Mouse (Mus musculus) kidney, embryonic 14.5 days (tissue): ENCODE data around the gene Arhgap30. TPM values are rescaled to one million over a fixed set of nuclear protein-coding genes. Genes with fewer than 3 reads are reported as not detected.

Experiments used
- ATAC-seq: fragments of 200-750 bp; cut with Nextera tagmentation; 2 replicates; pipeline ENCODE4 v1.8.0; 2017; ENCODE audit warnings: moderate number of reproducible peaks, mild to moderate bottlenecking, moderate TSS enrichment, moderate library complexity; ENCODE audit not compliant: low FRiP score, low TSS enrichment
- H3K27ac ChIP-seq: fragments of 300-500 bp; sonication (generic); 2 replicates; pipeline ENCODE4 v1.5.1; 2014; ENCODE audit warnings: low read depth, mild to moderate bottlenecking, low read length, moderate library complexity, mixed read lengths
- H3K27me3 ChIP-seq: fragments of 300-500 bp; sonication (generic); 2 replicates; pipeline ENCODE4 v1.6.1; 2014; ENCODE audit warnings: mild to moderate bottlenecking, low read length; ENCODE audit not compliant: control insufficient read depth, insufficient read depth
- H3K36me3 ChIP-seq: fragments of 300-500 bp; sonication (generic); 2 replicates; pipeline ENCODE4 v1.6.1; 2014; ENCODE audit warnings: low read length, mixed read lengths; ENCODE audit not compliant: control insufficient read depth, insufficient read depth
- H3K4me1 ChIP-seq: fragments of 300-500 bp; sonication (generic); 2 replicates; pipeline ENCODE4 v1.6.1; 2014; ENCODE audit warnings: low read length, mixed read lengths; ENCODE audit not compliant: control insufficient read depth, insufficient read depth
- H3K4me2 ChIP-seq: fragments of 300-500 bp; sonication (generic); replicated peaks from 2 replicates; pipeline ENCODE4 v1.6.1; 2014; ENCODE audit warnings: low read depth, mild to moderate bottlenecking, low read length
- H3K4me3 ChIP-seq: fragments of 300-500 bp; sonication (generic); 2 replicates; pipeline ENCODE4 v1.5.1; 2014; ENCODE audit warnings: mild to moderate bottlenecking, low read length
- H3K9ac ChIP-seq: fragments of 300-500 bp; sonication (generic); 2 replicates; pipeline ENCODE4 v1.6.1; 2014; ENCODE audit warnings: low read depth, mild to moderate bottlenecking, low read length, moderate library complexity
- H3K9me3 ChIP-seq: fragments of 300-500 bp; sonication (generic); 2 replicates; pipeline ENCODE4 v1.6.1; 2016; ENCODE audit warnings: low read length; ENCODE audit not compliant: control insufficient read depth
- WGBS: fragments of 180-500 bp; shearing (Covaris S2); extraction: QIAGEN DNeasy Blood & Tissue Kit; methylation state at CpG from one replicate; pipeline ENCODE4 v1.1.7; 2014; 5-methylcytosine and 5-hydroxymethylcytosine counted together
- polyA plus RNA-seq: library from polyadenylated mRNA; unstranded; fragments of >200 nt; fragmentation: Nextera tagmentation; extraction: Ambion mirVana; gene quantifications from 2 replicates; pipeline ENCODE4 v1.2.1, GENCODE M21; 2014

Gene Arhgap30
- polyA plus RNA-seq, 1 experiment from 2014 or later, result 0.69 TPM

- Histone ChIP-seq H3K27me3 (no peaks in the 10 kb centered on the region), H3K9me3 (peaks cover 6% of the 10 kb centered on the region; the same call in 1 of the 2 replicates), H3K4me1 (peaks cover 13% of the 10 kb centered on the region; the same call in 1 of the 2 replicates), H3K4me2 (no peak overlapping the region), H3K27ac (no peak overlapping the region), H3K36me3 (no peaks in the 10 kb centered on the region), H3K4me3 (no peak overlapping the region), H3K9ac (no peak overlapping the region)
- ATAC-seq, result no peak
- 93% methylated on average over 2 of the region's 2 CpGs for WGBS
These were observed 39.5 kb upstream of the Arhgap30 start for GRCm38 (mm10) chr1:171349210-171349609.

GRCm38 (mm10) chr1:171355812-171356340 is 32.9 kb upstream of the Arhgap30 start:
- Histone ChIP-seq H3K27me3 (no peaks in the 10 kb centered on the region), H3K9me3 (peaks cover 2% of the 10 kb centered on the region; the same call in 1 of the 2 replicates), H3K36me3 (peaks cover 23% of the 10 kb centered on the region), H3K9ac (no peak overlapping the region), H3K27ac (no peak overlapping the region), H3K4me1 (no peaks in the 10 kb centered on the region), H3K4me2 (no peak overlapping the region), H3K4me3 (no peak overlapping the region)
- no peak for ATAC-seq
- 79% methylated on average over 5 of the region's 5 CpGs for WGBS

GRCm38 (mm10) chr1:171356814-171357213 is 31.9 kb upstream of the Arhgap30 start:
- H3K4me1 ChIP-seq, result no peaks in the 10 kb centered on the region
- H3K27ac ChIP-seq, result no peak overlapping the region
- no peaks in the 10 kb centered on the region for H3K27me3 ChIP-seq
- WGBS, result 98% methylated on average over 2 of the region's 2 CpGs
- ATAC-seq, result no peak
- no peak overlapping the region for H3K9ac ChIP-seq
- H3K9me3 ChIP-seq, result peaks cover 2% of the 10 kb centered on the region; the same call in 1 of the 2 replicates
- H3K36me3 ChIP-seq, result peaks cover 23% of the 10 kb centered on the region
- H3K4me2 ChIP-seq, result no peak overlapping the region
- H3K4me3 ChIP-seq, result no peak overlapping the region

- no peaks in the 10 kb centered on the region for H3K4me1 ChIP-seq
- H3K27ac ChIP-seq, result no peak overlapping the region
- peaks cover 23% of the 10 kb centered on the region for H3K36me3 ChIP-seq
- peaks cover 2% of the 10 kb centered on the region; the same call in 1 of the 2 replicates for H3K9me3 ChIP-seq
- 78% methylated on average over 4 of the region's 4 CpGs for WGBS
- ATAC-seq, result no peak
- no peaks in the 10 kb centered on the region for H3K27me3 ChIP-seq
- H3K9ac ChIP-seq, result no peak overlapping the region
- H3K4me2 ChIP-seq, result no peak overlapping the region
- H3K4me3 ChIP-seq, result no peak overlapping the region
These were observed 30.3 kb upstream of the Arhgap30 start for GRCm38 (mm10) chr1:171358421-171358820.

- H3K27me3 ChIP-seq, result no peaks in the 10 kb centered on the region
- WGBS, result 6% methylated on average over 26 of the region's 26 CpGs
- H3K9ac ChIP-seq, result peak overlapping the region; percentile 62
- H3K4me1 ChIP-seq, result no peaks in the 10 kb centered on the region
- H3K4me3 ChIP-seq, result peak overlapping the region; percentile 50
- no peak overlapping the region for H3K27ac ChIP-seq
- ATAC-seq, result no peak; the same call in 1 of the 2 replicates
- peaks cover 2% of the 10 kb centered on the region; the same call in 1 of the 2 replicates for H3K9me3 ChIP-seq
- H3K4me2 ChIP-seq, result peak overlapping the region; percentile 84
- H3K36me3 ChIP-seq, result peaks cover 23% of the 10 kb centered on the region
These were observed 28.5 kb upstream of the Arhgap30 start for GRCm38 (mm10) chr1:171360253-171360652.

GRCm38 (mm10) chr1:171360656-171361055 is 28.1 kb upstream of the Arhgap30 start, which contains the start of gene Klhdc9:
Gene Klhdc9 (minus strand): TSS chr1:171360798.
- Histone ChIP-seq H3K4me2 (peak within 1 kb of the TSS; percentile 84), H3K4me1 (no peaks in the 10 kb centered on the region), H3K4me3 (peak within 1 kb of the TSS; percentile 50), H3K9ac (peak within 1 kb of the TSS; percentile 62), H3K36me3 (peaks cover 23% of the 10 kb centered on the region), H3K27ac (0 out of 2 replicates have a peak within 1 kb of the TSS, but pooled peaks have one; percentile 24), H3K9me3 (peaks cover 2% of the 10 kb centered on the region; the same call in 1 of the 2 replicates), H3K27me3 (no peaks in the 10 kb centered on the region)
- 1% methylated on average over 21 of the region's 21 CpGs for WGBS
- peak; percentile 92 for ATAC-seq

GRCm38 (mm10) chr1:171361106-171362103 is 27.3 kb upstream of the Arhgap30 start:
- 0 out of 2 replicates have a peak overlapping the region, but pooled peaks have one; percentile 24 for H3K27ac ChIP-seq
- peak overlapping the region; percentile 62; the same call in 1 of the 2 replicates for H3K9ac ChIP-seq
- H3K36me3 ChIP-seq, result peaks cover 21% of the 10 kb centered on the region
- peak overlapping the region; percentile 50 for H3K4me3 ChIP-seq
- H3K4me2 ChIP-seq, result peak overlapping the region; percentile 84
- WGBS, result 33% methylated on average over 16 of the region's 16 CpGs
- H3K4me1 ChIP-seq, result no peaks in the 10 kb centered on the region
- peaks cover 2% of the 10 kb centered on the region; the same call in 1 of the 2 replicates for H3K9me3 ChIP-seq
- H3K27me3 ChIP-seq, result no peaks in the 10 kb centered on the region
- ATAC-seq, result peak; percentile 61

GRCm38 (mm10) chr1:171365934-171366333 is 22.8 kb upstream of the Arhgap30 start:
- Histone ChIP-seq H3K4me2 (no peak overlapping the region), H3K4me3 (no peak overlapping the region), H3K27ac (no peak overlapping the region), H3K9ac (no peak overlapping the region), H3K36me3 (no peaks in the 10 kb centered on the region), H3K27me3 (no peaks in the 10 kb centered on the region), H3K9me3 (no peaks in the 10 kb centered on the region), H3K4me1 (no peaks in the 10 kb centered on the region)
- 65% methylated on average over 7 of the region's 7 CpGs for WGBS
- ATAC-seq, result no peak
